Mouse (Mus musculus): ENCODE results near the gene Galnt14.

DNA sequence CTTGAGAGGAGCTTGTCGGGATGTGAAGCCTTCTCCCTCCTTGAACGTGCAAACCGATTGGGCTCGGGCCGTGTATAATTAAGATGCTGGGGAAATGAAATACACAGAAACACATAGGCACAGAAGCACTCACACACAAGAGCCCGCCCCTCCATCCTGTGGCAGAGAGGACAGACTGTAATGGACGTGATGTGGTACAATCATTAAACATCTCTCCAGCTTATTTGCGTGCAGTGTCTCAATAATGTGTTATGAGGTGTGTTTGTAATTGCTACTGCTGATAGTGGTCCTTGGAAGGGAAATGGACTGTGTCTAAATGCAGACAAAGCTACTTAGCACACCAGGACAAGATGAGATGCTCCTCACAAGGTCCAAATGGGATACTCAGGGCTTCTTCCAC lies 24.0 kb downstream of the Galnt14 start:
- TF ChIP-seq CTCF (IDR thresholded peaks at IDR 0.05; ENCODE audit: low read depth) (no peak), EP300 (IDR thresholded peaks at IDR 0.05; ENCODE audit: low read depth) (no peak)

Measured in liver, embryonic 14.5 days (tissue).